Mouse (Mus musculus): Measurements from ENCODE around the gene Tmem120a. TPM values are rescaled to one million over a fixed set of nuclear protein-coding genes. Genes with fewer than 3 reads are reported as not detected.

The Tmem120a gene
- polyA plus RNA-seq, 1 experiment from 2014 or later = 45.5 TPM

GRCm38 (mm10) chr5:135744742-135745141 is 494 bp upstream of the Tmem120a start:
- WGBS = 16% methylated on average over 12 of the region's 12 CpGs
- peak overlapping the region; percentile 86 for H3K27ac ChIP-seq
- H3K27me3 ChIP-seq (ENCODE audit: insufficient read depth, poor library complexity, severe bottlenecking) = peaks cover 7% of the 10 kb centered on the region; the same call in 1 of the 2 replicates
- H3K36me3 ChIP-seq = peaks cover 21% of the 10 kb centered on the region
- DNase-seq (ENCODE audit: low spot score) = no peak
- no peaks in the 10 kb centered on the region for H3K9me3 ChIP-seq
- peak overlapping the region; percentile 79 for H3K4me3 ChIP-seq
- H3K4me1 ChIP-seq = peaks cover 21% of the 10 kb centered on the region

- H3K27me3 ChIP-seq (ENCODE audit: insufficient read depth, poor library complexity, severe bottlenecking) = peaks cover 7% of the 10 kb centered on the region; the same call in 1 of the 2 replicates
- H3K36me3 ChIP-seq = peaks cover 24% of the 10 kb centered on the region
- WGBS = 21% methylated on average over 18 of the region's 18 CpGs
- peak overlapping the region; percentile 79 for H3K4me3 ChIP-seq
- H3K9me3 ChIP-seq = no peaks in the 10 kb centered on the region
- H3K4me1 ChIP-seq = peaks cover 24% of the 10 kb centered on the region
- no peak for DNase-seq (ENCODE audit: low spot score)
- H3K27ac ChIP-seq = peak overlapping the region; percentile 86; the same call in 1 of the 2 replicates
These were observed 1.1 kb downstream of the Tmem120a start for GRCm38 (mm10) chr5:135742941-135743740.

GRCm38 (mm10) chr5:135742156-135742555 is 2.1 kb downstream of the Tmem120a start:
- no peak for DNase-seq (ENCODE audit: low spot score)
- Histone ChIP-seq H3K36me3 (peaks cover 26% of the 10 kb centered on the region), H3K27me3 (ENCODE audit: insufficient read depth, poor library complexity, severe bottlenecking) (peaks cover 7% of the 10 kb centered on the region; the same call in 1 of the 2 replicates), H3K9me3 (no peaks in the 10 kb centered on the region), H3K4me3 (no peak overlapping the region), H3K4me1 (peaks cover 27% of the 10 kb centered on the region), H3K27ac (no peak overlapping the region)
- WGBS = 50% methylated on average over 10 of the region's 10 CpGs

- no peak overlapping the region for H3K4me3 ChIP-seq
- H3K9me3 ChIP-seq = no peaks in the 10 kb centered on the region
- 22% methylated on average over 6 of the region's 6 CpGs for WGBS
- no peak overlapping the region for H3K27ac ChIP-seq
- DNase-seq (ENCODE audit: low spot score) = no peak
- H3K27me3 ChIP-seq (ENCODE audit: insufficient read depth, poor library complexity, severe bottlenecking) = no peaks in the 10 kb centered on the region
- H3K36me3 ChIP-seq = peaks cover 65% of the 10 kb centered on the region
- peaks cover 14% of the 10 kb centered on the region for H3K4me1 ChIP-seq
These were observed 6.0 kb downstream of the Tmem120a start for GRCm38 (mm10) chr5:135738266-135738665.

GRCm38 (mm10) chr5:135737154-135737553 is 7.1 kb downstream of the Tmem120a start:
- H3K36me3 ChIP-seq = peaks cover 74% of the 10 kb centered on the region
- no peaks in the 10 kb centered on the region for H3K9me3 ChIP-seq
- DNase-seq (ENCODE audit: low spot score) = no peak
- no peaks in the 10 kb centered on the region for H3K27me3 ChIP-seq (ENCODE audit: insufficient read depth, poor library complexity, severe bottlenecking)
- WGBS = 64% methylated on average over 7 of the region's 7 CpGs
- H3K27ac ChIP-seq = no peak overlapping the region
- peaks cover 6% of the 10 kb centered on the region; the same call in 1 of the 2 replicates for H3K4me1 ChIP-seq
- H3K4me3 ChIP-seq = no peak overlapping the region

GRCm38 (mm10) chr5:135736544-135736943 is 7.7 kb downstream of the Tmem120a start:
- no peak for DNase-seq (ENCODE audit: low spot score)
- Histone ChIP-seq H3K27ac (no peak overlapping the region), H3K9me3 (no peaks in the 10 kb centered on the region), H3K27me3 (ENCODE audit: insufficient read depth, poor library complexity, severe bottlenecking) (no peaks in the 10 kb centered on the region), H3K4me1 (peaks cover 6% of the 10 kb centered on the region; the same call in 1 of the 2 replicates), H3K4me3 (no peak overlapping the region), H3K36me3 (peaks cover 74% of the 10 kb centered on the region)
- 93% methylated on average over 16 of the region's 16 CpGs for WGBS

- H3K4me3 ChIP-seq = no peak overlapping the region
- DNase-seq (ENCODE audit: low spot score) = no peak
- WGBS = 92% methylated on average over 13 of the region's 13 CpGs
- H3K4me1 ChIP-seq = peaks cover 6% of the 10 kb centered on the region; the same call in 1 of the 2 replicates
- no peaks in the 10 kb centered on the region for H3K27me3 ChIP-seq (ENCODE audit: insufficient read depth, poor library complexity, severe bottlenecking)
- no peak overlapping the region for H3K27ac ChIP-seq
- peaks cover 75% of the 10 kb centered on the region for H3K36me3 ChIP-seq
- no peaks in the 10 kb centered on the region for H3K9me3 ChIP-seq
These were observed 8.5 kb downstream of the Tmem120a start for GRCm38 (mm10) chr5:135735741-135736140.

- no peak for DNase-seq (ENCODE audit: low spot score)
- no peaks in the 10 kb centered on the region for H3K9me3 ChIP-seq
- peaks cover 82% of the 10 kb centered on the region for H3K36me3 ChIP-seq
- H3K27me3 ChIP-seq (ENCODE audit: insufficient read depth, poor library complexity, severe bottlenecking) = no peaks in the 10 kb centered on the region
- 89% methylated on average over 42 of the region's 42 CpGs for WGBS
- peaks cover 6% of the 10 kb centered on the region; the same call in 1 of the 2 replicates for H3K4me1 ChIP-seq
- no peak overlapping the region for H3K27ac ChIP-seq
- no peak overlapping the region for H3K4me3 ChIP-seq
These were observed 10.1 kb downstream of the Tmem120a start for GRCm38 (mm10) chr5:135734057-135734680.

- H3K4me3 ChIP-seq = no peak overlapping the region
- WGBS = 88% methylated on average over 4 of the region's 4 CpGs
- H3K27ac ChIP-seq = no peak overlapping the region
- peaks cover 3% of the 10 kb centered on the region; the same call in 1 of the 2 replicates for H3K4me1 ChIP-seq
- H3K27me3 ChIP-seq (ENCODE audit: insufficient read depth, poor library complexity, severe bottlenecking) = no peaks in the 10 kb centered on the region
- DNase-seq (ENCODE audit: low spot score) = no peak
- H3K9me3 ChIP-seq = no peaks in the 10 kb centered on the region
- H3K36me3 ChIP-seq = peaks cover 90% of the 10 kb centered on the region
These were observed 11.2 kb downstream of the Tmem120a start for GRCm38 (mm10) chr5:135733071-135733470.

GRCm38 (mm10) chr5:135731322-135731721 is 12.9 kb downstream of the Tmem120a start:
- Histone ChIP-seq H3K36me3 (peaks cover 80% of the 10 kb centered on the region), H3K27me3 (ENCODE audit: insufficient read depth, poor library complexity, severe bottlenecking) (no peaks in the 10 kb centered on the region), H3K4me1 (peaks cover 11% of the 10 kb centered on the region), H3K9me3 (no peaks in the 10 kb centered on the region), H3K4me3 (no peak overlapping the region), H3K27ac (no peak overlapping the region)
- DNase-seq (ENCODE audit: low spot score) = no peak
- 89% methylated on average over 16 of the region's 16 CpGs for WGBS

GRCm38 (mm10) chr5:135730916-135731315 is 13.3 kb downstream of the Tmem120a start:
- Histone ChIP-seq H3K4me1 (peaks cover 15% of the 10 kb centered on the region), H3K4me3 (no peak overlapping the region), H3K27ac (no peak overlapping the region), H3K9me3 (no peaks in the 10 kb centered on the region), H3K27me3 (ENCODE audit: insufficient read depth, poor library complexity, severe bottlenecking) (no peaks in the 10 kb centered on the region), H3K36me3 (peaks cover 76% of the 10 kb centered on the region)
- WGBS = 88% methylated on average over 10 of the region's 10 CpGs
- no peak for DNase-seq (ENCODE audit: low spot score)

- Histone ChIP-seq H3K36me3 (peaks cover 70% of the 10 kb centered on the region), H3K27me3 (ENCODE audit: insufficient read depth, poor library complexity, severe bottlenecking) (no peaks in the 10 kb centered on the region), H3K4me1 (peaks cover 21% of the 10 kb centered on the region), H3K27ac (no peak overlapping the region), H3K4me3 (no peak overlapping the region), H3K9me3 (no peaks in the 10 kb centered on the region)
- WGBS = 93% methylated on average over 10 of the region's 10 CpGs
- no peak for DNase-seq (ENCODE audit: low spot score)
These were observed 14.0 kb downstream of the Tmem120a start for GRCm38 (mm10) chr5:135730278-135730677.

GRCm38 (mm10) chr5:135729351-135729750 is 14.9 kb downstream of the Tmem120a start:
- H3K36me3 ChIP-seq = peaks cover 60% of the 10 kb centered on the region
- H3K9me3 ChIP-seq = no peaks in the 10 kb centered on the region
- no peak for DNase-seq (ENCODE audit: low spot score)
- H3K4me1 ChIP-seq = peaks cover 31% of the 10 kb centered on the region
- WGBS = 91% methylated on average over 13 of the region's 13 CpGs
- H3K27me3 ChIP-seq (ENCODE audit: insufficient read depth, poor library complexity, severe bottlenecking) = no peaks in the 10 kb centered on the region
- no peak overlapping the region for H3K27ac ChIP-seq
- H3K4me3 ChIP-seq = no peak overlapping the region
